Mouse (Mus musculus): Measurements from ENCODE around the gene 1700010I14Rik.

Gene 1700010I14Rik

GRCm38 (mm10) chr17:9023198-9023942 is 35.2 kb downstream of the 1700010I14Rik start:
- no peak for DNase-seq (ENCODE audit: extremely low spot score)

GRCm38 (mm10) chr17:9030181-9030580 is 42.0 kb downstream of the 1700010I14Rik start:
- no peak for DNase-seq (ENCODE audit: extremely low spot score)

DNA sequence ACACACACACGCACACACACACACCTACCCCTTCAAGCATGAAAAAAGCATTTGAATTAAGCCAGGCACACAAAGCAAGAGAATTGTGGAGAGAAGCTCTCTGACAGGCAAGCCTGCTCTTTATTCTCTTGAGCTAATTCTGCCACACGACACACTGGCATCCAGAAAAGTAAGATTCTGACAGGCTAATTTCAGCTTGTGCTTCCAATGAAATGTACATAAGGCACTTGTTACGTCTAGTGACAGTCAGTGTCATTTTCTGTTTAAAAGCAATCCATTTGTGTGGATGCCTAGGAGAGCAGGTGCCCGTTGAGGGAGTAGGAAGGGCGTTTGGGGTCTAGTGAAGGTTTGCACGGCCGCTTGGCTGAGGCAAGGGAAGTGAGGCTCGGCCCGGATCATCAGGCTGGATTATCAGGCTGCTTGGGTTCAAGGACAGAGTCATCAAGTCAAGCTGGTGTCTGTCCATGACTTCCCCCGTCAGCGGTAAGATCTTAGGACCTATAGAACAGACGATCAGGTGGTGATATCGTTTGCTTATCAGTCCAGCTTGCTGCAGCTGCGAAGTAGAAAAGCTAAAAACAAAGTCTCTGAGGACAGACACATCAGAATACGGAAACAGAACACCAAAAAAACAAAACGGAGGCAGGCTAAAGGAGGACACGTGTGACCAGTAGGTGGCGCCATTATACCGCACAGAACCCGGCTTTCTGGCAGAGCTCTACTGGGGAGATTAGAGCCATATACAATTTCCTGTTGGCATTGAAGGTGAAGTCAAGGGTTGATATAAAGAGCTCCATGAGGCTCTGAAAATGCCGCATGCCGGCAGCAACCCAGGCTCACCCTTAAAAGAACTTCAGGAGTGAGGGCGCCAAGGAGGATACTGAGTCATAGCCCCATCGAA is 43.4 kb downstream of the 1700010I14Rik start:
- DNase-seq (ENCODE audit: extremely low spot score): peak; percentile 80

DNA sequence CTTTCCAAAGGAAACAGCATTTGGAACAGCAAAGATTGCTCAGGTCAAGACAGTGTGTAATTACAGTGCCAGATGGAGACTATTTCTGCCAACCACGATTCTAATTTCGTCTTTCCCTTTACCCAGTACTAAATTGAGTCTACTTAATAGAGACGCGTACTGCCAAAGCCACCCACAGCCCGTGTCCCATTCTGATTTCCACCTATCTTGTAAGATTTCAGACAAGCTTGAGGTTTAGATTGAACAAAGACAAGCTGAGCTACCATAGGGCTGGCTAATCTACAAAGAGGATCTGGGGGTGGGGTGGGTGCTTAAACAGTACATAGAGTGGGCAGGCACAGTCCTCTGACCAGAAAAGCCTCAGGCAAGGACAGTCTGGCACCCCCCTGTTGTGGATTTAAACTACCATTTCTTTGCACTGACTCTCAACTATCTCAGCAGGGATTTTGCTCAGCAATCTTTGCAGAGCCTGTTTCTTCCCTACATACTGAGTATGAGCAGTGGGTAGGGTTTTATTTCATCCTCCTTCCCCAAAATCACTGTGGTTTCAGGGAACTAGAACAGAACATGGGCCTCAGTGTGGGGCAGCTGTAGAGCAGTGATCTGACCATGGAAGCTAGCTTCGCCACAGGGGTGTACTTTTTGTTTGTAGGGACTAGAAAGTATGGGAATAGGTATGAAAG is 44.4 kb downstream of the 1700010I14Rik start:
- no peak for DNase-seq (ENCODE audit: extremely low spot score)

DNA sequence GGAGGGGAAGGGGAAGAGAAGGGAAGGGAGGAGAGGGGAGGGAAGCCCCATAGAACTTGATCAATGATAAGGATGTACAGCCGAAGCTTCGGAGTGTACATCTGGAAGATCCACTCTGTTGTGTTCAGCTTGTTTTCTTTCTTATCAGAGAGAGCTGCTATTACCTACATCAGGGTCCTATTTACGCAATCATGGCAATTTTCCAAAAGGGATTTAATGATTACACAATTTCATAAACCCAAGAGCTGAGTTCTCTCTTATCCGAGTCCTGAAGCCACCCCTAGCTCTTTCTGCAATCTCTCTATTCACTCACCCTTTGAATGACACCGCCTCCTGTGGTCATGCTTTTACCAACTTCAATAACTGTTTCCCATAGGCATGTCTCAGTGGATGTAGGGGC is 45.4 kb downstream of the 1700010I14Rik start:
- no peak for DNase-seq (ENCODE audit: extremely low spot score)

- no peak for DNase-seq (ENCODE audit: extremely low spot score)
Measured at GRCm38 (mm10) chr17:9035561-9036348, 47.6 kb downstream of the 1700010I14Rik start.

- DNase-seq (ENCODE audit: extremely low spot score): peak; percentile 26
Measured at GRCm38 (mm10) chr17:9042723-9043122, 54.6 kb downstream of the 1700010I14Rik start.

GRCm38 (mm10) chr17:9052441-9052980 is 64.4 kb downstream of the 1700010I14Rik start:
- no peak for DNase-seq (ENCODE audit: extremely low spot score)

- DNase-seq (ENCODE audit: extremely low spot score): no peak
Measured at GRCm38 (mm10) chr17:9059360-9059932, 71.3 kb downstream of the 1700010I14Rik start.
